Mouse (Mus musculus) embryonic facial prominence, embryonic 15.5 days (tissue): ENCODE measurements at regions not wholly inside any gene's neighbourhood (a gene's known extent, or its start where the extent isn't known, plus 50 kb on each side); places are given as distances from the start of the nearest gene placed in this dataset.

Source experiments
- ATAC-seq: fragments of 200-750 bp; cut with Nextera tagmentation; 2 replicates; pipeline ENCODE4 v1.8.0; 2017; ENCODE audit warnings: low read depth, moderate TSS enrichment; ENCODE audit not compliant: insufficient number of reproducible peaks, low FRiP score, low TSS enrichment
- H3K27ac ChIP-seq: fragments of 300-500 bp; sonication (generic); replicated peaks from 2 replicates; pipeline ENCODE4 v1.5.1; 2015; ENCODE audit warnings: mild to moderate bottlenecking, inconsistent platforms
- H3K27me3 ChIP-seq: fragments of 300-500 bp; sonication (generic); 2 replicates; pipeline ENCODE4 v1.6.1; 2015; ENCODE audit warnings: inconsistent platforms
- H3K36me3 ChIP-seq: fragments of 300-500 bp; sonication (generic); 2 replicates; pipeline ENCODE4 v1.6.1; 2015; ENCODE audit warnings: mild to moderate bottlenecking, inconsistent platforms
- H3K4me1 ChIP-seq: fragments of 300-500 bp; sonication (generic); 2 replicates; pipeline ENCODE4 v1.6.1; 2015; ENCODE audit warnings: inconsistent platforms
- H3K4me2 ChIP-seq: fragments of 300-500 bp; sonication (generic); replicated peaks from 2 replicates; pipeline ENCODE4 v1.6.1; 2015; ENCODE audit warnings: mild to moderate bottlenecking, inconsistent platforms
- H3K4me3 ChIP-seq: fragments of 300-500 bp; sonication (generic); replicated peaks from 2 replicates; pipeline ENCODE4 v1.5.1; 2015; ENCODE audit warnings: mild to moderate bottlenecking, inconsistent platforms
- H3K9ac ChIP-seq: fragments of 300-500 bp; sonication (generic); 2 replicates; pipeline ENCODE4 v1.6.1; 2015; ENCODE audit warnings: inconsistent platforms
- H3K9me3 ChIP-seq: fragments of 300-500 bp; sonication (generic); replicated peaks from 2 replicates; pipeline ENCODE4 v1.6.1; 2016; ENCODE audit warnings: inconsistent platforms
- WGBS: fragments of 180-500 bp; shearing (Covaris S2); methylation state at CpG from one replicate; pipeline ENCODE4 v1.1.7; 2015; 5-methylcytosine and 5-hydroxymethylcytosine counted together

- Histone ChIP-seq H3K4me3 (no peak overlapping the region), H3K4me1 (peaks cover 6% of the 10 kb centered on the region), H3K27ac (no peak overlapping the region), H3K9ac (no peak overlapping the region), H3K27me3 (no peaks in the 10 kb centered on the region), H3K36me3 (no peaks in the 10 kb centered on the region), H3K4me2 (no peak overlapping the region), H3K9me3 (no peaks in the 10 kb centered on the region)
- ATAC-seq: no peak
- WGBS: 59% methylated on average over 22 of the region's 22 CpGs
These were observed 414.4 kb downstream of the Gm45692 start for GRCm38 (mm10) chr8:26533444-26534421.

GRCm38 (mm10) chr8:26535816-26536215 is 416.5 kb downstream of the Gm45692 start:
- 56% methylated on average over 3 of the region's 3 CpGs for WGBS
- no peaks in the 10 kb centered on the region for H3K9me3 ChIP-seq
- H3K27ac ChIP-seq: no peak overlapping the region
- H3K4me2 ChIP-seq: no peak overlapping the region
- H3K4me3 ChIP-seq: no peak overlapping the region
- H3K36me3 ChIP-seq: no peaks in the 10 kb centered on the region
- no peak for ATAC-seq
- no peak overlapping the region for H3K9ac ChIP-seq
- peaks cover 6% of the 10 kb centered on the region for H3K4me1 ChIP-seq
- no peaks in the 10 kb centered on the region for H3K27me3 ChIP-seq

GRCm38 (mm10) chr8:26553691-26554090 is 423.4 kb upstream of the Zfp703 start:
- Histone ChIP-seq H3K36me3 (no peaks in the 10 kb centered on the region), H3K9ac (no peak overlapping the region)
- WGBS: 75% methylated on average over 5 of the region's 5 CpGs

GRCm38 (mm10) chr8:26559196-26559595 is 417.9 kb upstream of the Zfp703 start:
- Histone ChIP-seq H3K36me3 (no peaks in the 10 kb centered on the region), H3K4me3 (no peak overlapping the region), H3K27ac (no peak overlapping the region), H3K9me3 (no peaks in the 10 kb centered on the region), H3K4me1 (no peaks in the 10 kb centered on the region), H3K4me2 (no peak overlapping the region), H3K27me3 (no peaks in the 10 kb centered on the region), H3K9ac (no peak overlapping the region)
- no peak for ATAC-seq
- 56% methylated on average over 5 of the region's 5 CpGs for WGBS

More at GRCm38 (mm10) chr8:26553691-26554090, 423.4 kb upstream of the Zfp703 start:
- Histone ChIP-seq H3K9me3 (no peaks in the 10 kb centered on the region), H3K4me1 (no peaks in the 10 kb centered on the region), H3K27ac (no peak overlapping the region), H3K27me3 (no peaks in the 10 kb centered on the region), H3K4me3 (no peak overlapping the region), H3K4me2 (no peak overlapping the region)
- ATAC-seq: no peak

GRCm38 (mm10) chr8:26563151-26563550 is 414.0 kb upstream of the Zfp703 start:
- no peaks in the 10 kb centered on the region for H3K4me1 ChIP-seq
- WGBS: 86% methylated on average over 2 of the region's 2 CpGs
- H3K4me2 ChIP-seq: no peak overlapping the region
- H3K27me3 ChIP-seq: no peaks in the 10 kb centered on the region
- no peaks in the 10 kb centered on the region for H3K9me3 ChIP-seq
- H3K36me3 ChIP-seq: no peaks in the 10 kb centered on the region
- H3K4me3 ChIP-seq: no peak overlapping the region
- H3K27ac ChIP-seq: no peak overlapping the region
- no peak overlapping the region for H3K9ac ChIP-seq
- ATAC-seq: no peak

- Histone ChIP-seq H3K4me1 (no peaks in the 10 kb centered on the region), H3K9me3 (no peaks in the 10 kb centered on the region), H3K27me3 (no peaks in the 10 kb centered on the region), H3K4me2 (no peak overlapping the region), H3K9ac (no peak overlapping the region), H3K36me3 (no peaks in the 10 kb centered on the region), H3K4me3 (no peak overlapping the region), H3K27ac (no peak overlapping the region)
- 97% methylated on average over 2 of the region's 2 CpGs for WGBS
- no peak for ATAC-seq
These were observed 412.9 kb upstream of the Zfp703 start for GRCm38 (mm10) chr8:26564254-26564653.

- no peaks in the 10 kb centered on the region for H3K36me3 ChIP-seq
- H3K27ac ChIP-seq: no peak overlapping the region
- no peak overlapping the region for H3K4me3 ChIP-seq
- no peak for ATAC-seq
- H3K9me3 ChIP-seq: no peaks in the 10 kb centered on the region
- no peaks in the 10 kb centered on the region for H3K4me1 ChIP-seq
- no peak overlapping the region for H3K4me2 ChIP-seq
- 61% methylated on average over 15 of the region's 15 CpGs for WGBS
- no peaks in the 10 kb centered on the region for H3K27me3 ChIP-seq
- no peak overlapping the region for H3K9ac ChIP-seq
These were observed 408.6 kb upstream of the Zfp703 start for GRCm38 (mm10) chr8:26568423-26569060.

- Histone ChIP-seq H3K27ac (no peak overlapping the region), H3K27me3 (no peaks in the 10 kb centered on the region), H3K9ac (no peak overlapping the region), H3K4me3 (no peak overlapping the region), H3K4me1 (no peaks in the 10 kb centered on the region), H3K9me3 (no peaks in the 10 kb centered on the region), H3K4me2 (no peak overlapping the region), H3K36me3 (no peaks in the 10 kb centered on the region)
- WGBS: 58% methylated on average over 1 of the region's 1 CpGs
- no peak for ATAC-seq
These were observed 388.3 kb upstream of the Zfp703 start for GRCm38 (mm10) chr8:26588841-26589240.

- 73% methylated on average over 2 of the region's 2 CpGs for WGBS
These were observed 386.4 kb upstream of the Zfp703 start for GRCm38 (mm10) chr8:26590591-26591212.

GRCm38 (mm10) chr8:26591266-26591665 is 385.9 kb upstream of the Zfp703 start:
- ATAC-seq: no peak
- no peak overlapping the region for H3K4me3 ChIP-seq

More at GRCm38 (mm10) chr8:26590591-26591212, 386.4 kb upstream of the Zfp703 start:
- Histone ChIP-seq H3K4me2 (no peak overlapping the region), H3K27me3 (no peaks in the 10 kb centered on the region), H3K36me3 (no peaks in the 10 kb centered on the region), H3K4me1 (no peaks in the 10 kb centered on the region), H3K27ac (no peak overlapping the region), H3K9me3 (no peaks in the 10 kb centered on the region), H3K9ac (no peak overlapping the region), H3K4me3 (no peak overlapping the region)
- no peak for ATAC-seq

More at GRCm38 (mm10) chr8:26591266-26591665, 385.9 kb upstream of the Zfp703 start:
- Histone ChIP-seq H3K4me1 (no peaks in the 10 kb centered on the region), H3K27ac (no peak overlapping the region), H3K36me3 (no peaks in the 10 kb centered on the region), H3K9ac (no peak overlapping the region), H3K27me3 (no peaks in the 10 kb centered on the region), H3K9me3 (no peaks in the 10 kb centered on the region), H3K4me2 (no peak overlapping the region)
- WGBS: 65% methylated on average over 3 of the region's 3 CpGs
